Mouse (Mus musculus) liver, adult 2 months (tissue): ENCODE data around the gene Micu1. TPM values are rescaled to one million over a fixed set of nuclear protein-coding genes. Genes with fewer than 3 reads are reported as not detected.
A peak's percentile ranks its signal among the peaks of the same experiment; 100 is the strongest.

Source experiments
- DNase-seq: peaks from one replicate; pipeline ENCODE4 v3.0.0-alpha.2; 2011; ENCODE audit warnings: low read depth, low spot score; ENCODE audit errors: extremely low read depth
- H3K27ac ChIP-seq: fragments of 200-500 bp; replicated peaks from 2 replicates; pipeline ENCODE4 v1.5.1; 2012; ENCODE audit warnings: low read depth, mild to moderate bottlenecking, control low read depth, inconsistent platforms, low read length; ENCODE audit not compliant: insufficient read depth
- H3K27me3 ChIP-seq: fragments of 200-500 bp; 2 replicates; pipeline ENCODE4 v1.6.1; 2012; ENCODE audit warnings: mild to moderate bottlenecking, moderate library complexity, low read length, inconsistent platforms; ENCODE audit not compliant: control insufficient read depth, insufficient read depth
- H3K36me3 ChIP-seq: fragments of 200-500 bp; 2 replicates; pipeline ENCODE4 v1.6.1; 2012; ENCODE audit warnings: low read length, inconsistent platforms; ENCODE audit not compliant: control insufficient read depth, insufficient read depth
- H3K4me1 ChIP-seq: fragments of 200-500 bp; 2 replicates; pipeline ENCODE4 v1.6.1; 2011; ENCODE audit warnings: low read length; ENCODE audit not compliant: control insufficient read depth, insufficient read depth
- H3K4me3 ChIP-seq: fragments of 200-500 bp; 2 replicates; pipeline ENCODE4 v1.5.1; 2011; ENCODE audit warnings: low read depth, mild to moderate bottlenecking, control low read depth, low read length, moderate library complexity; ENCODE audit not compliant: insufficient read depth
- H3K79me2 ChIP-seq: fragments of 200-500 bp; 2 replicates; pipeline ENCODE4 v1.6.1; 2012; ENCODE audit warnings: inconsistent platforms, mild to moderate bottlenecking, low read length, moderate library complexity; ENCODE audit not compliant: control insufficient read depth, insufficient read depth
- H3K9ac ChIP-seq: fragments of 200-500 bp; 2 replicates; pipeline ENCODE4 v1.6.1; 2012; ENCODE audit warnings: low read depth, mild to moderate bottlenecking, control low read depth, inconsistent platforms, low read length
- CTCF ChIP-seq: fragments of 200-500 bp; IDR thresholded peaks from 2 replicates; pipeline ENCODE4 v1.5.1; 2011; ENCODE audit warnings: low read depth, low read length, control low read depth
- POLR2A ChIP-seq: fragments of 200-500 bp; IDR thresholded peaks from 2 replicates; pipeline ENCODE4 v1.6.1; 2011; ENCODE audit warnings: low read length, control low read depth; ENCODE audit not compliant: insufficient read depth; ENCODE audit errors: extremely low read depth
- WGBS: fragments of 180-500 bp; shearing (Covaris S2); methylation state at CpG from one replicate; pipeline ENCODE4 v1.1.7; 2018; 5-methylcytosine and 5-hydroxymethylcytosine counted together
- polyA plus RNA-seq: library from polyadenylated mRNA; depleted of rRNA; stranded (reverse); fragments of >200 nt; gene quantifications from 2 replicates; pipeline ENCODE4 v1.2.3, GENCODE M21; 2012
- total RNA-seq: library from RNA; depleted of rRNA; stranded (reverse); fragments of >200 nt; gene quantifications from 2 replicates; pipeline ENCODE4 v1.2.3, GENCODE M21; 2014

Gene Micu1
- total and polyA plus RNA-seq, 2 experiments: 24.1 to 24.4 TPM

DNA sequence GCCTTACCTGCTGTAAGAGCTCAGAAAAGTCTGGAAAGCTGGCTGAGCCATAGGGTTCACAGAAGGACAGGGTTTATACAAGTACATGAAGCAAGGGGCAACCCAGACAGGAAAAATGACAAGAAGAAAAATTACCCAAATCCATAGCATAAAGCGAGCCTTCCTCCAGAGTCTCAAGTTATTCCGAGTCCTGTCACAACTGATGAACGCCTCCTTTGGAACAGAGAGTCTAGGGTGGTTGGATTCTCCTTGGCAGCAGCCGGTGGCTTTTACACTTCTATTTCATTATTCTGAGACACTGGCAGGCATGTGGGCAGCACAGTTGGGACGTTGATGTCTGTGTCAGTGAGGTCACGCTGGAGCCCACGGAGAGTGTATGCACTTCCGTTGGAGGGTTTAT, 115.7 kb downstream of the Micu1 start:
- no peak for DNase-seq
- Histone ChIP-seq H3K27me3 (no peaks in the 10 kb centered on the region), H3K9ac (no peak overlapping the region), H3K4me3 (no peak overlapping the region), H3K36me3 (no peaks in the 10 kb centered on the region), H3K4me1 (no peaks in the 10 kb centered on the region), H3K79me2 (no peaks in the 10 kb centered on the region), H3K27ac (no peak overlapping the region)
- TF ChIP-seq POLR2A (no peak), CTCF (no peak)
- 95% methylated on average over 8 of the region's 8 CpGs for WGBS

DNA sequence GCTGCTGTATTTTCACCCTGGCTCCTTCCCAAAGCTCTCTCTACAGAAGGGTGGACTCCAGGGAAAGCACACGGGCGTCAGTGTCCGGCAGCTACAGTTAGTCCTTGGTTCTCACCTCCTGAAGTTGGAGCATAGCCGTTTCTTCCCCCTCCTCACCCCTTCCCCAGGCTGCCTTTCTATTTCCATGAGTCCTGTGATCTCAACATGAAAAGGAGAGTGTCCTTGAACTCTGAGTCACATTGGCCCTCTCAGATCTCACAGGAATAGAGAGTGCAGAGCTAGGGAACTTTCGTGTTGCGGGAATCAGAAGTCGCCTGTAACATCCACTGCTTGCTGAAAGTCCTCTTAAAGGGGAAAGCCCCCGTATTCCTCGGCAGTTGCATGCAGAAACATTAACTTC, 116.9 kb downstream of the Micu1 start:
- no peaks in the 10 kb centered on the region for H3K27me3 ChIP-seq
- H3K79me2 ChIP-seq: no peaks in the 10 kb centered on the region
- no peak overlapping the region for H3K9ac ChIP-seq
- 79% methylated on average over 9 of the region's 9 CpGs for WGBS
- H3K27ac ChIP-seq: no peak overlapping the region
- H3K4me1 ChIP-seq: no peaks in the 10 kb centered on the region
- H3K4me3 ChIP-seq: no peak overlapping the region
- no peaks in the 10 kb centered on the region for H3K36me3 ChIP-seq
- no peak for DNase-seq
- no peak for TF ChIP-seq CTCF

DNA sequence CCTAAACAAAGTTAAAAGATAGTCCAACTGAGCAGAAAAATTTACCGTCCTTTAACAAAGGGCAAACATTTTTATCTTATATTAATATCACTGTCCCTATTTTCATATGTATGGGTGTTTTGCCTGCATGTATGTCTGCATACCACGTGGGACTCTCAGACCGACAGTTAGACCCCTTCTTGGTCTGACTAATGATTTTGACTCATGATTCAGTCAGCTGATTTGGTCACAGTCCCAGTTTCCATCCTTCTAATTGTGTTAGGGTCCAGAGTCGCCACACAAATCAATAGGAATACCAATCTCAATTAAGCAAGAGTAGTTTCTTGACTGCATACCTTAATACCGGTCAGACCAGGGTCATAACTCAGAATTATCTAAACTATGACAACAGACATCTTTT, 118.6 kb downstream of the Micu1 start:
- TF ChIP-seq POLR2A (no peak), CTCF (no peak)
- H3K27ac ChIP-seq: no peak overlapping the region
- 63% methylated on average over 5 of the region's 5 CpGs for WGBS

DNA sequence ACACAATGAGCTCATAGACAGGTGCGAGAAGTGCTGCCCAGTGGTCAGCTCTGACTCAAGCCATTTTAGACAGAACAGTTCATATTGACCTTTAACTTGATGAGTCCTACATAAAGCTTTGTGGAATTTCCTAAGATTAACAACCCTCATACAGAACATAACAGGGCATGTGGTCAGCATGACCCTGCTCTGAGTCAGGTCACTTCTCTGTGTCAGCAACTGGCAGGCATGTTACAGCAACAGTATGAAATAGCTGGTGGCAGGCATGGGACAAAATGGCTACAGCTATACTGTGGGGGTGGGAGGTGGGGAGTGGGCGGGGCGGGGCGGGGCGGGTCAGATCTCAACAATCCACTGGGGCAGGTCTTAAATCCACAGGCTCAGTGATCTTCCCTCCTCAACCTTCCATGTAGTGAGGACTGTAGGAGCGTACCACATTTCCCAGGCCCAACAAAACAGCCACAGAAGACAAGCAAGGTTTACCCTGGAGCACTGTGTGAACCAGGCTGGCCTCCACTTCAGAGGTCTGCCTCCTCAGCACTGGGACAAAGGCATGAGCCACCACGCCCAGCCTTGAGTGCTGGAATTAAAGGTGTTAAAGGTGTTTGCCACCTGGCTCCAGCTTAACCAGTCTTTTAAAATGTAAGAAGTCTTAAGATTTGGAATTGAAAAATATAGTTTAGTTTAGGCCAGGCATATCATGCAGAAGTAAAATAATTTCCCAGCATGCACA, 119.2 kb downstream of the Micu1 start:
- TF ChIP-seq POLR2A (no peak), CTCF (no peak)
- Histone ChIP-seq H3K27me3 (no peaks in the 10 kb centered on the region), H3K9ac (no peak overlapping the region), H3K27ac (no peak overlapping the region), H3K36me3 (no peaks in the 10 kb centered on the region), H3K79me2 (no peaks in the 10 kb centered on the region), H3K4me3 (no peak overlapping the region), H3K4me1 (no peaks in the 10 kb centered on the region)
- WGBS: 96% methylated on average over 7 of the region's 7 CpGs
- no peak for DNase-seq

More for the DNA sequence above, 118.6 kb downstream of the Micu1 start:
- Histone ChIP-seq H3K36me3 (no peaks in the 10 kb centered on the region), H3K4me3 (no peak overlapping the region), H3K79me2 (no peaks in the 10 kb centered on the region), H3K27me3 (no peaks in the 10 kb centered on the region), H3K9ac (no peak overlapping the region), H3K4me1 (no peaks in the 10 kb centered on the region)
- DNase-seq: peak; percentile 21

DNA sequence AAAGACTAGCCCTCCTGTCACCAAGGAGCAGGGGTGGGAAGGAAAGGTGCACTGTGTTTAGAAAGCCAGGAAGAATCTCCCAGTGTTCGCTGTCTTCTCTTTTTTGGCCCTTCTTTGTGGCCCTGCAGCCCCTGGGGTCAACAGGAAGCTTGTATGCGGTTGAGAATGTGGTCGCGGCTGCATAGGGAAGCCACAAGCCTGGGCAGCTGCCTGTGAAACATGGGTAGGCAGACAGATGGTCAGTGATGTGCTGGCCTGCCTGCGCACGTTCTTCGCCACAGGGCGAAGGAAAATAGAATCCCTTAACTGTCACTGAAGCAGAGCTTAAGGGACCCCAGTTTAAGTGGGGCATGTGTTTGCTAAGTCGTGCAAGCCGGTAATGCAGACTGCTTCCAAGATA, 120.6 kb downstream of the Micu1 start:
- H3K79me2 ChIP-seq: no peaks in the 10 kb centered on the region
- no peak for DNase-seq
- TF ChIP-seq POLR2A (no peak), CTCF (no peak)
- no peaks in the 10 kb centered on the region for H3K4me1 ChIP-seq
- H3K27me3 ChIP-seq: no peaks in the 10 kb centered on the region
- 89% methylated on average over 10 of the region's 10 CpGs for WGBS
- H3K4me3 ChIP-seq: no peak overlapping the region
- H3K9ac ChIP-seq: no peak overlapping the region
- H3K27ac ChIP-seq: no peak overlapping the region
- H3K36me3 ChIP-seq: peaks cover 6% of the 10 kb centered on the region; the same call in 1 of the 2 replicates

DNA sequence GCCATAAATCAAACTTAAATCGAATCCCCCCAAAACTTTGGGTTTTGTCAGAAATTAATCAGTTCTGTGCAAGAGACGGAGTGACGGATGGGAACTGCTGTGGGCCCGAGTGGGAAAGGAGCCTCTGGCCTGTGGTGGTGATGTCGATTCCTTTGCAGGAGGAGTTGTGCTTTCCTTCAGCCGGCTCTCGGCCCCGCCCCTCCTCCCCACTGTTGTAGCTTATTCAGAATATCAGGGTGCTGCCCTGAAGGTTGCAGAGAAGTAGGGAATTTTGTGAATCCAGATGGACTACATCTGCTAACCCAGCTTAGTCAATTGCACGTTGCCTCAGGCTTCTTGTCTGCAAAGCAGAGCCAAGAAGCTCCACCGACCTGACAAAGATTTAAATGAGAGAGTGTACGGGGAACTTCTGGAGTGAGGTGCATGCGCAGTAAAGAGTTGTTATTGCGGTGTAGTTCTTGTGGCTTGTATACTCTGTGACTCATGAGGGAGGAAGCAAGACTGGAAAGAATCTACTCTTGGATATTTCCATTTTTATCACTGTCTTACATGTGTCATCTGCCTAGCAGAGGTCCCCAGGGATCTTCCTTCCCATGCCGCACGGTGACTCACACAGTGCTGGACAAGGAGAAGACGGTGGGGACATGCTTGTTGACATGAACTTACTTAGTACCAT, 123.0 kb downstream of the Micu1 start:
- Histone ChIP-seq H3K27ac (no peak overlapping the region), H3K4me1 (no peaks in the 10 kb centered on the region), H3K27me3 (no peaks in the 10 kb centered on the region), H3K36me3 (peaks cover 13% of the 10 kb centered on the region; the same call in 1 of the 2 replicates), H3K79me2 (no peaks in the 10 kb centered on the region), H3K9ac (no peak overlapping the region), H3K4me3 (no peak overlapping the region)
- TF ChIP-seq POLR2A (no peak), CTCF (no peak)
- no peak for DNase-seq
- WGBS: 85% methylated on average over 16 of the region's 16 CpGs
